Mouse (Mus musculus): ENCODE measurements at regions not wholly inside any gene's neighbourhood (a gene's known extent, or its start where the extent isn't known, plus 50 kb on each side); places are given as distances from the start of the nearest gene placed in this dataset.

DNA sequence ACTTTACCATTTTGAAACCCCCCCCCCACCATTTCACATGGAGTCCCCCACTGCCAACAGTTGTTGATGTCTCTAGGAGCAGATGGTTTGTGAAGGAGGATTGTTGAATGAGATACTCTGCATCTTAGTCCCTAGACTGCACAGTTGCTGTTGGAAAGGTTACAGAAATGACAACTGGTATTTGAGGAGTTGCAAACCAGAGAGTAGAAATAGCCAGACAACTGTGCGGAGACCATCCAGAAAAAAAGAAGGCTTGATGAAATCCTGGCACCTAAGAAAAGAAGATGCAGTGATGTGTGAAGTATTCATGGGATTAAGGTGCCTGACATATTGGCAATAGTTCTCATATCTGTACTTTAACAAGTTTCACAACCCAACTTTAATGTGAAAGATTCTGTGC is 1069.2 kb upstream of the Slc39a10 start:
- peak; percentile 21 for DNase-seq (ENCODE audit: low spot score)

DNA sequence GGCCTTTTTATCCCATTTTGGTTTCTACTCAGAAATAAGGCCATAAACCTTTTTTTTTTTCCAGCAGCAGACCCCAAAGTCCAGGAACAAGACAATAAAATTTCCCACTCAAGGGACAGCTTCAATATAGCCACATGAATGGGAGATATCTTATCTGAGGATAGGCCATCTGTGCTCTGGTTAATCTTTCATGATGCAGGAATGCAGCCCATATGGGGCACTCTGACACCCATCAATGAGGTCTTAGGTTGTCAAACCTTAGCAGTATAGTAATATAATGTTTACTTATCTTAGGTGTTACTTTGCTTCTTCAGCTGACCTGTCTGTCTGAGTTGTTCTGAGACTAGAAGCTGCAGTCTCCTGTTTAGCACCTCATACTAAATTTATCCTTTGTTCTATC is 1048.0 kb upstream of the Slc39a10 start:
- no peak for DNase-seq (ENCODE audit: low spot score)

DNA sequence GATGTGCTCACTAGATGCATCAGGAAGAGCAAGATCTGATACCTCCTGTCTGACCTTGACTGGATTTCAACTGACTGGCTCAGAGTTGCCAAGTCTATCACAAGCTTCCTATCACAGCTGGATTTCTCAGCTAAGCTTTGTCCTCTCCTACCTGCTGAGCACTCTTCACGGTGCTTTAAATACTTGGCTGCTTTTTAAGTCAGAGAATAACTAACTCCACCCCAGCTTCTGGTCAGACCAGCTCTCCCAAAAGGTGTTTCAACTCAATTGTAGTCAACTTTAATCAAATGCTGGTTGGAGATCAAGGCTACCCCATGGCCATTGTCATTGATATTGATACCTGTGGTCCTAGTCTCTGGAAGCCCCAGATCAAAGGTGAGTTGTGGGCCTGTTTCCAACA is 1021.5 kb upstream of the Slc39a10 start:
- no peak for DNase-seq (ENCODE audit: low spot score)
